Mouse (Mus musculus): ENCODE measurements around the gene Tle6. TPM values are rescaled to one million over a fixed set of nuclear protein-coding genes. Genes with fewer than 3 reads are reported as not detected.

Gene Tle6
- polyA plus RNA-seq (2012; rRNA removed): 5.5 and 10.4 TPM in 2 replicates

DNA sequence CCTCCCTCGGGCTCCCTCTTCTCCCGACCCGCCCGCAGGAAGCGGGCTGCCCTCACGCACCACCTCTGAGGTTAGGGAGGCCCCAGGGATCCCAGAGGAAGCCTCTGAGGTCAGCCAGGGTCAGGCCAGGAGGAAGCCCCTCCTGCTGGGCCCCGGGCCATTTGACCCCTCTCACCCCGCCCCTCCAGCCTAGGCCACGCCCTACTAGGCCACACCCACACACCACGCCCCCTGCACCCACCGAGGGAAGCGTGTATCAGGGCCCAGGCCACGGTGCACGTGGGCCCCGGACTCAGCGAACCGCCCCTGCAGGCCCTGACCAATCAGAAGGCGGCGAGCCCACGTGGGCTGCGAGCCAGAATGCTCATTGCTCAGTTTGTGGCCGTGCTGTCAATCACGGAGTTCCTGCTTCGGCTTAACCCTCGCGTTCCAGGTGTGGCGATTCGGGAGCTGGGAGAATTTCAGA lies at the start of gene Tle6:
TSS of gene Tle6 (minus strand) at position 336 of the 466 bp plus-strand sequence.

DNA sequence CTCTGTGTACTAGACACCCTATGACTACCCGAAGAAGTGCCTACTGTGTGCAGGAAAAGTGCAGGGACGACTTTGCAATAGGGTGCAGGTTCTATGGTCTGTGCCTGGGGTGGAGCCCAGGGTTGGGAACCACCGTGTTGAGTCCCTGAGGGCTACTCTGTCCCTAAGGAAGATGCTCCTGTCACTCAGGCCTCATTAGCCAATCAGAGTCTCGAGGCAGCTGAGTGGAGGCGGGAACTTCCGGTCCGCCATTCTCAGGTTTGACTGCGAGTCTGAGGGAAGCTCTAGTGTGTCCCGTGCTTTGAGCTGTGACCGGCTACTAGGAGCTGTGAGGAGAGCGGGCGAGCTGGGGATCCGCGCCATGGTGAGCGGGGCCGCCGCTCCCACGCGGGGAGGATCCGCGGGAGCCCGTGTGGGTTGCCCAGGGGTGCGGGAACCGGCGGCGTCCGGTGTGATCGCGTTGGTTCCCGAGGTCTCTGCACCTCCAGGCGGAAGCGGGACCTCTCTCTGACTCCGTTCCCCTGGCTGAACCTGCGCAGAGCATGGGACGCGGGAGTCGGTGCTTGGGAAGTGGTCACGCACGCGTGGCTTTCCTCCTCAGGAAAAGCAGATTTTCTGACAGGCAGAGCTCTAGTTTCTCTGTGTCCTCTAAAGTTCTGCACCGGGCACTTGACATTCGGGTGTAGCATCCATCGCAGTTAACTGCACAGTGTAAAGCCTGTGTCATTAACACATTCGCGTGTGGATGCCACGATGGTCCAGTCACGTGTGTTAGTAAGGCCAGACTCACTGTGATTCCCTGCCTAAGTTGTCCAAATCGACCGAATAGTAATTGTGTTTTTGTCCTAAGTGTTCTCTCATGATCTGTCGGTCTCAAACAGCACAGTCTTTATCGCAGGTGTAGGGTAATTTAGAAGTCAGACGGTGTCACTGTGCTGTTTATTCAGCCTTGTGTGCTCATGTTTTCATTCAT lies 48.2 kb upstream of the Tle6 start, which contains the start of gene Gm10778:
TSS of gene Gm10778 (plus strand) at position 257 of the 973 bp plus-strand sequence.

DNA sequence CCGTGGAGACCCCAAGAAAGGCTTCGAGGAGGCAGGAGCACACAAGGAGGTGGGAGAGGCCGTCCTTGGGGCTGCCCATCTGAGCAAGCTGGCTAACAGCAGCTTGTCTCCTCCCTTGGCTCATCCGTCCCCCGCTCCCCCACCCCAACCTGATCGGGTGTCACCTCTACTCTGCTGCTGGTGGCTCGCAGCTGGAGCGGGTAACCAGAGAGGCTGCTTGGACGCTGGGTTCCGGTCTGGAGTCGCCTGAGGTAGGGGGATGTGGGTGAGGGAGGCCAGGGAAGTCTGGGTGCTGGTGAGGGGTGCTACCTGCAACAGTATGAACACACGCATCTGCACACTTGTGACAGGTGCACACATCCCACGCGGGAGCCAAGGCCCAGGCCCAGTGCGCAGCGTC lies 27.5 kb upstream of the Tle6 start, which contains the start of gene Ankrd24:
TSS of gene Ankrd24 (plus strand) at position 151 of the 400 bp plus-strand sequence.

DNA sequence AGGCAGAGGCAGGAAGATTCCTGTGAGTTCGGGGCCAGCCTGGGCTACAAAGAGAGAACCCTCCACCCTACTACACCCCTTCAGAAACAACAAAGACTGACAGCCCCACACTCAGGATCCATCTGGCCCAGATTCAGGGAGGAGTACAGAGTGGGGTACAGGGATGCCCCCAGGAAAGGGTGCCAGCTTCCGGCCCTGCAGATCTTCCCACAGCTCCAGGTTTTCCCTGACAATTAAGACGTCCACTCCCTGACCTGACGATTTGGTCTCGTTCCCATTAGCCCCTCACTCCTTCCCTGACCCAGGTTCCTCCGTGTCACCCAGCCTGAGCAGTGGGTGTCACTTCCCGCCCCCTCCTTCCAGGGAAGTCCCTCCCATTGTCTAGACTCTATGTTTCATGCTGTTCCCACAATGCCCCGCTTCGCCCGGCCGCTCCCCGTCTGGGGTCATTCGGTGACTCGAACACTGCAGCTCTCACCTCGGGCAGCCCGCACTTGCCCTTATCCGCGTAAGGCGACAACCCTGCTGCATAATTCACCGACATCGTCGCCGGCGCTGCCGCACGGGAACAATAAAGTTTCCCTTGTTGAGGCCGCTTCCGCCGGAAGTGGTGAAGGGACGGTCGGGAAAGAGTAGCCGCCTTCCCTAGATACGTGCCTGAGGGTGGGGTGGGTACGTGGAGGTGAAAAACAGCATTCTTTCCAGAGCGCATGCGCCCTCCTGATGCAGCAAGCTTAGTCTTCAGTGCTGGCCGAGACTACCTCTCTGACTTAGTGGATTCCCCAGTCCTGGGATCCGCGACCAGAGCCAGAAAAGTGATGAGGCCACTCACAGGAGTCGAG lies 26.3 kb upstream of the Tle6 start, which contains the start of gene Sirt6:
TSS of gene Sirt6 (minus strand) at position 804 of the 842 bp plus-strand sequence.

DNA sequence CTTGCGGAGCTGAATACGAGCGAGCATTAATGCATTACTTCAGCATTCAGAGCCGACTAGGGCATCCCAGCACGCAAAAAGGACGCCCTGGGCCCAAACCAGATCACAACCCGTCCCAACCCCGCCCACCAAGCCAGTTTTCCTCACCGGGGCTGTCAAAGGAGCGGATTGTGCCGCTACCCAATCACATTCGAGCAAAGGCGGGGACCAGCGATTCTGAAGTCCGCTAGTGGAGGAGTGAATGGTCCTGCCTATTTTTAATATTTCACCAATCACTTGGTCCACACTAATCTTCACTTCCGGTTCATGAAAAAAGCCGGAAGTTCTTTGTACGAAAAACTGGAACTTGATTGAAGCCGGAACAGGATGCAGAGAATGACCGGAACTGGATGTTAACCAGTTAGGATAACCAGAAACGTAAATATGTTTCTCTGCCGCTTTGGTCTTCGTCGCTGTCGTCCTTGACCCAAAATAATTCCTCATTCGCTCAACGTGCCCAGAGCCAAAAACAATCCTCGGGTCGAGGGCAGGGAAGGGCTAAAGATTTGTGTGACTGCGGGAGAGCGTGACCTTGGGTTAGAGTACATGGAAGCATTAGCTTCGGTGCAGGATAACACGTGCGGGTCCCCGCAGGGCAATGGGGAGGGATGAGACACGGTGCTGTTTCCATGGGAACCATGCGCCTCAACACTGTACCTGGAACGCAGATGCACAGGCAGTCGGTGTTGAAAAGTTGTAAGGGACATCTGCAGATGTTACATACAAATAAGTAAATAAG lies 5.3 kb upstream of the Tle6 start, which contains the start of gene BC025920:
TSS of gene BC025920 (plus strand) at position 297 of the 778 bp plus-strand sequence.

DNA sequence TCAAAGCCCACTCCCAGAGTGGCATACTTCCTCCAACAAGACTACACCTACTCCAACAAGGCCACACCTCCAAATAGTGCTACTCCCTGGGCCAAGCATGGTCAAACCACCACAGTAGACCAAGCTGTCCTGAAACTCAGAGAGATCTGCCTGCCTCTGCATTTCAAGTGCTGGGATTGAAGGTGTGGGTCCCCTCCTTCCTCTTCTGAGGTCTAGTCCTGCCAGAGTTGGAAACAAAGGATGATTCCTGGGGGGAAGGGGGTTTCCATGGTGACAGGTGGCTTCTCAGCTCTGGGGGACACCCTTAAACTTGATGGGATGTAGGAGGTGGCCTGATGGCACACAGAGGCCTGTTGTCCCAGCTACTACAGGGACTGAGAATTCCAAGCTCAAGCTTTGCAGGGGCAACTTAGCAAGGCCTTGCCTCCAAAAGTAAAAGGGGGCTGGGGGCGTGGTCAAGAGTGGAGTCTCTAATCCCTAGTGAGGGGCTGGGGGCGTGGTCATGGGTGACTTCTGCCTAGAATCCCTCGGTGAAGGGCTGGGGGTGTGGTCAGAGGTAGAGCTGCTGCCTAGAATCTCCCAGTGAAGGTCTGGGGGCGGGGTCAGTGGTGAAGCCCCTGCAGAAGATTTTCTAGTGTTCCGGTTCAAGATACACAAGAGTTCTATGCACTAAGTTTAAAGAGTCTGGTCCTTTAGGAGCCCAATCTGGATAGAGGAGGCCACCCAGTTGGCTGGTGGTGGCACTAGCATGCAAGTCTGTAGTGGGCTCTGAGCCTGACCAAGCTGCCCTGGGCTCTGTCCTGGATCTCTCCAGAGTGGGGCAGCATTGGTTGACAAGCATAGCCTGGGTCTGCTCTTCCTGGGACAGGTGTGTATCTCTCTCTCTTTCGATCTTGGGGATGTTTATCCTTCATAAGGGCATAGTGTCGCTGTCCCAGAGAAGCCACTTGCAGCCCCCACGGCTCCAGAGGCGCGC lies 26.5 kb downstream of the Tle6 start, which contains the start of gene Tle2:
TSS of gene Tle2 (plus strand) at position 481 of the 976 bp plus-strand sequence.

DNA sequence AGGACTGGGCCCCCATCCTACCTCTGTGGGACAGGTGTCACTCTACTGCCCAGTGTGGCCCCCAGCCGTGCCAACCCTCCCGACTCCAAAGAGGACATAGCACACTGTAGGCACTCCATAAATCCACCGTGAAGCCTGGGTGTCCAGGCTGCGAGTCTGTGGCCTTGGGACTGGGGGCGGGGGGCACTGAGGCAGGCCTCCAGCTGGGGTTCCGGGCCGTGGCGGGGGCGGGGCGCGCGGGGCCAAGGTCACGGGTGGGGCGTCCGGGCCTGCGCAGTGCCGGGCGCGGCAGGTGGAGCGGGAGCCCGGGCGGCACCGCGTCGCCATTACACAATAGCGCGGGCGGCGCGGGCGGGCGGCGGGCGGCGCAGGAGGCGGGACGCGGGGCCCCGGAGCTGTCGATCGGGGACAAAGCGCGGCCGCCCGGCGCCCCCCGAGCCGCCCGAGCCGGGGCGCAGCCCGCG lies 41.7 kb downstream of the Tle6 start, which contains the start of gene Aes:
TSS of gene Aes (plus strand) at position 326 of the 464 bp plus-strand sequence.

DNA sequence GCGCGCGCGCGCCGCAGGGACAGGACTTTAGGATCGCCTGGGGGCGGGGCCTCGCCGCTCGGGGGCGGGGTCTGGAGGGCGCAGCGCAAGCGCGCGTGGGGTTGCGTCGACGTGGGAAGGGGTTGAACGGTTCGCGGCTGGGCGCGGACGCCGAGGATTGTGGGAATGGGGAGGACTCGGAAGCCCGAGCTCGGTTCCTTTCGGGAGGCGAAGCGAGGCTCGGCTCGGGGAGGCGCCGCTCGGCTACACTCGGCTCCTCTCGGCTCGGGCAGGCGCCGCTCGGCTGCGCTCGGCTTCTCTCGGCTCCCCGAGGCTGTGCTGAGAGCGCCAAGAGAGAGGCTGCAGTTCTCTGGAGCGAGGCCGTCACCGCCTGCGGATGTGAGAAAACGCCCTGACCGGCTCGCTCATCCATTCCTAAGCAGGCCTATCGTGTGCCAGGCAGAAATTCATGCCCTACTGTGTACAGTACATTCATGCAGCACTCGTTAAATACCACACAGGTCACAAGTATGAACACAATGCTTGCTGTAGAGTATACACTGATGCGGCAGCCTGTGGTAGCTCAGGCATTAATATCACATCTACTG lies 55.6 kb downstream of the Tle6 start, which contains the start of gene Gna11:
TSS of gene Gna11 (minus strand) at position 30 of the 587 bp plus-strand sequence.

Other genes with a start within 250 kb of the Tle6 start
- gene Mfsd12, start 243.6 kb downstream of the Tle6 start, polyA plus RNA-seq (2012; rRNA removed): 10.2 and 11.7 TPM in 2 replicates
- 0.14 and 0.44 TPM in 2 replicates for gene 4930404N11Rik, start 235.3 kb downstream of the Tle6 start, polyA plus RNA-seq (2012; rRNA removed)
- 130 and 138 TPM in 2 replicates for gene Fzr1, start 222.6 kb downstream of the Tle6 start, polyA plus RNA-seq (2012; rRNA removed)
- gene Dohh, start 216.6 kb downstream of the Tle6 start, polyA plus RNA-seq (2012; rRNA removed): 65.9 and 67.3 TPM in 2 replicates
- 6.7 and 7.1 TPM in 2 replicates for gene Gm48551, start 216.6 kb downstream of the Tle6 start, polyA plus RNA-seq (2012; rRNA removed)
- gene Gm48552, start 212.1 kb downstream of the Tle6 start, polyA plus RNA-seq (2012; rRNA removed): 8.2 and 10.2 TPM in 2 replicates
- 3.1 and 3.9 TPM in 2 replicates for gene Smim24, start 208.0 kb downstream of the Tle6 start, polyA plus RNA-seq (2012; rRNA removed)
- 11.0 and 17.7 TPM in 2 replicates for gene Nfic, start 145.4 kb downstream of the Tle6 start, polyA plus RNA-seq (2012; rRNA removed)
- gene Celf5, start 118.4 kb downstream of the Tle6 start, polyA plus RNA-seq (2012; rRNA removed): 286 and 299 TPM in 2 replicates
- 145 and 155 TPM in 2 replicates for gene Ncln, start 104.7 kb downstream of the Tle6 start, polyA plus RNA-seq (2012; rRNA removed)
- 0.34 and 0.43 TPM in 2 replicates for gene S1pr4, start 100.9 kb downstream of the Tle6 start, polyA plus RNA-seq (2012; rRNA removed)
- 0.84 and 1.1 TPM in 2 replicates for gene Gna15, start 76.8 kb downstream of the Tle6 start, polyA plus RNA-seq (2012; rRNA removed)
- gene Gna11, start 55.9 kb downstream of the Tle6 start, polyA plus RNA-seq (2012; rRNA removed): 94.4 and 98.2 TPM in 2 replicates
- 534 and 542 TPM in 2 replicates for gene Aes, start 41.6 kb downstream of the Tle6 start, polyA plus RNA-seq (2012; rRNA removed)
- 102 and 134 TPM in 2 replicates for gene Tle2, start 26.5 kb downstream of the Tle6 start, polyA plus RNA-seq (2012; rRNA removed)
- gene BC025920, start 5.2 kb upstream of the Tle6 start, polyA plus RNA-seq (2012; rRNA removed): 5.9 and 7.4 TPM in 2 replicates
- gene Sirt6, start 26.7 kb upstream of the Tle6 start, polyA plus RNA-seq (2012; rRNA removed): 76.7 and 79.5 TPM in 2 replicates
- 70.6 and 82.1 TPM in 2 replicates for gene Ankrd24, start 27.5 kb upstream of the Tle6 start, polyA plus RNA-seq (2012; rRNA removed)
- gene Gm10778, start 48.0 kb upstream of the Tle6 start, polyA plus RNA-seq (2012; rRNA removed): 3.0 and 3.1 TPM in 2 replicates
- 7.9 and 8.2 TPM in 2 replicates for gene Zfp433, start 103.8 kb upstream of the Tle6 start, polyA plus RNA-seq (2012; rRNA removed)
- gene Gm3055, start 170.1 kb upstream of the Tle6 start, polyA plus RNA-seq (2012; rRNA removed): 12.5 and 12.8 TPM in 2 replicates
- gene Gm4767, start 211.1 kb upstream of the Tle6 start, polyA plus RNA-seq (2012; rRNA removed): 0.52 and 0.55 TPM in 2 replicates

Data from central nervous system, embryonic 14 days (tissue).